Comparison of ENCODE assay signal across 9 mouse cellular contexts in the genomic region with DNA sequence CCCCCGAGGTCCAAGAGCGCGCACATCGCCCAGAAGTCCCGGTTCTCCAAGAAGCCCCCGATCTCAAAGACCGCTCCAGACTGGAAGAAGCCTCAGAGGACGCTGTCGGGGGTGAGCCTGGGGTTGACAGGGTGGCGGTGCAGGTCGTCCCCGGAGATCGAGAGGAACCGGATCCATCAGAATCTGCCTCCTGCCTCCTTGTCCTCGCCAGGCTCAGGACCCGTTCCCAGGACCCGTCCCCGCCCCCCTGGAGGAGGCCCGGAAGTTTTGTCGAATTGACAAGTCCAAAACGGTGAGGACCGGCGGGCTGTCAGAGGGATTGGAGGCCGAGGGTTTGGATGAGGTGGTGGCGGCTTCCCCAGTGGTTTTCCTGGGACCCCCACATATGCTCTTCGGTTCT. TPM values are rescaled to one million over a fixed set of nuclear protein-coding genes. Genes with fewer than 3 reads are reported as not detected.
A peak's percentile ranks its signal among the peaks of the same experiment; 100 is the strongest.
DNase-seq lines count a peak whose midpoint lies in the region; ATAC-seq and TF ChIP-seq lines count a peak whose summit lies in the region.
"Had no signal": no experiment of that assay in that cellular context is flagged by ENCODE, and none has a peak within 500 bp of the region (broad histone marks: within the 10 kb centered on the region; RNA-seq: fewer than 3 reads in every experiment).

No protein-coding gene starts in this region.

- peak overlapping the region; percentile 73 for H3K4me3 ChIP-seq in thymus, adult 2 months (ENCODE audit: control insufficient read depth, insufficient read depth, low read length)
- H3K4me3 ChIP-seq in intestine, embryonic 16.5 days (ENCODE audit: low read length): peak overlapping the region; percentile 85
- peak overlapping the region; percentile 76 for H3K4me3 ChIP-seq in neural tube, embryonic 14.5 days (ENCODE audit: low read depth, low read length)

- H3K4me2 ChIP-seq in intestine, embryonic 16.5 days (ENCODE audit: low read depth, low read length): peak overlapping the region; percentile 92
- peak overlapping the region; percentile 97 for H3K4me2 ChIP-seq in neural tube, embryonic 14.5 days (ENCODE audit: low read depth, low read length)

- peak; percentile 58 for DNase-seq in cerebellum, adult 11-12 months
- DNase-seq in cerebellum, postnatal 4 days (ENCODE audit: low spot score in 2 of 2): no peak
- no peak for DNase-seq in thymus, adult 2 months
- DNase-seq in thymus, postnatal 10 days (ENCODE audit: low spot score in 2 of 2): no peak
- no peak for DNase-seq in B cell, adult 2 months
- no peak for DNase-seq in urinary bladder, postnatal 36 days (ENCODE audit: low spot score in 2 of 2)

- ATAC-seq in intestine, embryonic 16.5 days: peak; percentile 3; the same call in 1 of the 2 replicates
- peak; percentile 9 for ATAC-seq in neural tube, embryonic 14.5 days (ENCODE audit: low read depth)

- peaks cover 20% of the 10 kb centered on the region for H3K4me1 ChIP-seq in thymus, adult 2 months (replicated peaks; ENCODE audit: control insufficient read depth, insufficient read depth, low read length)
- H3K4me1 ChIP-seq in intestine, embryonic 16.5 days (ENCODE audit: control insufficient read depth, insufficient read depth, low read length): peaks cover 19% of the 10 kb centered on the region
- H3K4me1 ChIP-seq in neural tube, embryonic 14.5 days (ENCODE audit: control insufficient read depth, insufficient read depth, low read length): peaks cover 17% of the 10 kb centered on the region

- peak overlapping the region; percentile 87 for H3K9ac ChIP-seq in intestine, embryonic 16.5 days (ENCODE audit: low read depth, low read length)
- H3K9ac ChIP-seq in neural tube, embryonic 14.5 days (replicated peaks; ENCODE audit: low read depth, low read length): peak overlapping the region; percentile 74

- TF ChIP-seq CTCF in thymus, adult 2 months (IDR thresholded peaks at IDR 0.05; ENCODE audit: borderline replicate concordance, control insufficient read depth, extremely low read depth, insufficient read depth, low read length, poor library complexity): no peak

- WGBS in thymus, adult 2 months: 1% methylated on average over 26 of the region's 26 CpGs
- 2% methylated on average over 26 of the region's 26 CpGs for WGBS in intestine, embryonic 16.5 days
- WGBS in neural tube, embryonic 14.5 days: 3% methylated on average over 25 of the region's 26 CpGs

- TF ChIP-seq POLR2A in thymus, adult 2 months (IDR thresholded peaks at IDR 0.05; ENCODE audit: control insufficient read depth, extremely low read depth, insufficient read depth, low read length, poor library complexity): no peak

- H3K27me3 ChIP-seq in thymus, adult 2 months (ENCODE audit: control insufficient read depth, insufficient read depth, low read length): no peaks in the 10 kb centered on the region
- H3K27me3 ChIP-seq in intestine, embryonic 16.5 days (replicated peaks; ENCODE audit: control insufficient read depth, insufficient read depth, low read length): no peaks in the 10 kb centered on the region
- no peaks in the 10 kb centered on the region for H3K27me3 ChIP-seq in neural tube, embryonic 14.5 days (ENCODE audit: control insufficient read depth, insufficient read depth, low read length)
- H3K27me3 ChIP-seq: Patski had no signal

- no peaks in the 10 kb centered on the region for H3K9me3 ChIP-seq in intestine, embryonic 16.5 days (ENCODE audit: control insufficient read depth, low read length)
- no peaks in the 10 kb centered on the region for H3K9me3 ChIP-seq in neural tube, embryonic 14.5 days (ENCODE audit: control insufficient read depth, low read length)

- peaks cover 10% of the 10 kb centered on the region for H3K36me3 ChIP-seq in thymus, adult 2 months (ENCODE audit: control insufficient read depth, insufficient read depth, low read length)
- H3K36me3 ChIP-seq in intestine, embryonic 16.5 days (ENCODE audit: control insufficient read depth, insufficient read depth, low read length): peaks cover 19% of the 10 kb centered on the region
- peaks cover 12% of the 10 kb centered on the region for H3K36me3 ChIP-seq in neural tube, embryonic 14.5 days (ENCODE audit: control insufficient read depth, insufficient read depth, low read length)

- no peak overlapping the region for H3K27ac ChIP-seq in thymus, adult 2 months (ENCODE audit: control insufficient read depth, insufficient read depth, low read length)
- no peak overlapping the region for H3K27ac ChIP-seq in intestine, embryonic 16.5 days (ENCODE audit: low read length)
- no peak overlapping the region for H3K27ac ChIP-seq in neural tube, embryonic 14.5 days (ENCODE audit: low read depth, low read length)

RNA-seq across cellular contexts. Expression of gene Wdr46, which starts 0.5 kb away (rescaled TPM):
- 35.4 and 38.1 TPM in 2 replicates for polyA plus RNA-seq in thymus, adult 2 months (2012; rRNA removed)
- 24.3 and 26.1 TPM in 2 replicates for polyA plus RNA-seq in intestine, embryonic 16.5 days (2015; fragmentation: Nextera tagmentation; extraction: Ambion mirVana)
- polyA plus RNA-seq in neural tube, embryonic 14.5 days (2014; fragmentation: Nextera tagmentation; extraction: Ambion mirVana): 18.9 TPM in 2 replicates

RNA-seq across cellular contexts. Expression of gene Pfdn6, which starts 0.8 kb away (rescaled TPM):
- polyA plus RNA-seq in thymus, adult 2 months (2012; rRNA removed): 29.8 and 35.1 TPM in 2 replicates
- 150 and 167 TPM in 2 replicates for polyA plus RNA-seq in intestine, embryonic 16.5 days (2015; fragmentation: Nextera tagmentation; extraction: Ambion mirVana)
- 168 TPM in 2 replicates for polyA plus RNA-seq in neural tube, embryonic 14.5 days (2014; fragmentation: Nextera tagmentation; extraction: Ambion mirVana)

RNA-seq across cellular contexts. Expression of gene B3galt4, which starts 10.3 kb away (rescaled TPM):
- polyA plus RNA-seq in thymus, adult 2 months (2012; rRNA removed): 25.6 and 25.8 TPM in 2 replicates
- polyA plus RNA-seq in intestine, embryonic 16.5 days (2015; fragmentation: Nextera tagmentation; extraction: Ambion mirVana): 12.6 and 15.5 TPM in 2 replicates
- 6.2 and 8.9 TPM in 2 replicates for polyA plus RNA-seq in neural tube, embryonic 14.5 days (2014; fragmentation: Nextera tagmentation; extraction: Ambion mirVana)

RNA-seq across cellular contexts. Expression of gene Rgl2, which starts 11.6 kb away (rescaled TPM):
- 528 and 541 TPM in 2 replicates for polyA plus RNA-seq in thymus, adult 2 months (2012; rRNA removed)
- 24.4 and 25.9 TPM in 2 replicates for polyA plus RNA-seq in intestine, embryonic 16.5 days (2015; fragmentation: Nextera tagmentation; extraction: Ambion mirVana)
- polyA plus RNA-seq in neural tube, embryonic 14.5 days (2014; fragmentation: Nextera tagmentation; extraction: Ambion mirVana): 48.8 and 51.3 TPM in 2 replicates

RNA-seq across cellular contexts. Expression of gene Vps52, which starts 14.6 kb away (rescaled TPM):
- 127 and 142 TPM in 2 replicates for polyA plus RNA-seq in thymus, adult 2 months (2012; rRNA removed)
- 46.3 and 48.1 TPM in 2 replicates for polyA plus RNA-seq in intestine, embryonic 16.5 days (2015; fragmentation: Nextera tagmentation; extraction: Ambion mirVana)
- polyA plus RNA-seq in neural tube, embryonic 14.5 days (2014; fragmentation: Nextera tagmentation; extraction: Ambion mirVana): 57.9 and 59.9 TPM in 2 replicates
